Mouse (Mus musculus) forebrain, embryonic 16.5 days (tissue): ENCODE data around the gene Flad1. TPM values are rescaled to one million over a fixed set of nuclear protein-coding genes. Genes with fewer than 3 reads are reported as not detected.
"Not testable (repeated sequence)": the region's sequence is repeated elsewhere in the genome, so short reads cannot be mapped to it uniquely, and the experiment has no call there.

ENCODE experiments used
- ATAC-seq: fragments of 200-750 bp; cut with Nextera tagmentation; 2 replicates; pipeline ENCODE4 v1.8.0; 2017; ENCODE audit warnings: mild to moderate bottlenecking, moderate library complexity
- H3K27ac ChIP-seq: fragments of 300-500 bp; sonication (generic); 2 replicates; pipeline ENCODE4 v1.5.1; 2014; ENCODE audit warnings: low read length, control low read depth
- H3K27me3 ChIP-seq: fragments of 300-500 bp; sonication (generic); replicated peaks from 2 replicates; pipeline ENCODE4 v1.6.1; 2014; ENCODE audit warnings: low read length; ENCODE audit not compliant: control insufficient read depth, insufficient read depth
- H3K36me3 ChIP-seq: fragments of 300-500 bp; sonication (generic); 2 replicates; pipeline ENCODE4 v1.6.1; 2014; ENCODE audit not compliant: control insufficient read depth, insufficient read depth
- H3K4me1 ChIP-seq: fragments of 300-500 bp; sonication (generic); replicated peaks from 2 replicates; pipeline ENCODE4 v1.6.1; 2014; ENCODE audit warnings: low read length; ENCODE audit not compliant: control insufficient read depth, insufficient read depth
- H3K4me2 ChIP-seq: fragments of 300-500 bp; sonication (generic); 2 replicates; pipeline ENCODE4 v1.6.1; 2014; ENCODE audit warnings: mild to moderate bottlenecking, low read length, control low read depth
- H3K4me3 ChIP-seq: fragments of 300-500 bp; sonication (generic); replicated peaks from 2 replicates; pipeline ENCODE4 v1.5.1; 2014; ENCODE audit warnings: mild to moderate bottlenecking, low read length, control low read depth
- H3K9ac ChIP-seq: fragments of 300-500 bp; sonication (generic); replicated peaks from 2 replicates; pipeline ENCODE4 v1.6.1; 2014; ENCODE audit warnings: low read depth, low read length, control low read depth
- H3K9me3 ChIP-seq: fragments of 300-500 bp; sonication (generic); 2 replicates; pipeline ENCODE4 v1.6.1; 2016; ENCODE audit warnings: low read length; ENCODE audit not compliant: control insufficient read depth
- WGBS: fragments of 180-500 bp; shearing (Covaris S2); extraction: QIAGEN DNeasy Blood & Tissue Kit; methylation state at CpG from one replicate; pipeline ENCODE4 v1.1.7; 2014; 5-methylcytosine and 5-hydroxymethylcytosine counted together
- polyA plus RNA-seq: library from polyadenylated mRNA; unstranded; fragments of >200 nt; fragmentation: Nextera tagmentation; extraction: Ambion mirVana; gene quantifications from 2 replicates; pipeline ENCODE4 v1.2.1, GENCODE M21; 2015

Flad1 gene
- polyA plus RNA-seq, 1 experiment from 2014 or later, result 43.6 TPM

GRCm38 (mm10) chr3:89430171-89431159 is 18.8 kb upstream of the Flad1 start, which contains the start of gene Pygo2:
TSS of gene Pygo2 (plus strand) at chr3:89430214.
- H3K9me3 ChIP-seq, result no peaks in the 10 kb centered on the region
- H3K9ac ChIP-seq, result peak within 1 kb of the TSS; percentile 94
- no peaks in the 10 kb centered on the region for H3K27me3 ChIP-seq
- peaks cover 18% of the 10 kb centered on the region for H3K4me1 ChIP-seq
- H3K27ac ChIP-seq, result peak within 1 kb of the TSS; percentile 86
- 2% methylated on average over 68 of the region's 68 CpGs for WGBS
- peak within 1 kb of the TSS; percentile 66 for H3K4me2 ChIP-seq
- 0 out of 2 replicates have a peak, but pooled peaks cover 11% of the 10 kb centered on the region for H3K36me3 ChIP-seq
- peak; percentile 99 for ATAC-seq
- H3K4me3 ChIP-seq, result peak within 1 kb of the TSS; percentile 74

DNA sequence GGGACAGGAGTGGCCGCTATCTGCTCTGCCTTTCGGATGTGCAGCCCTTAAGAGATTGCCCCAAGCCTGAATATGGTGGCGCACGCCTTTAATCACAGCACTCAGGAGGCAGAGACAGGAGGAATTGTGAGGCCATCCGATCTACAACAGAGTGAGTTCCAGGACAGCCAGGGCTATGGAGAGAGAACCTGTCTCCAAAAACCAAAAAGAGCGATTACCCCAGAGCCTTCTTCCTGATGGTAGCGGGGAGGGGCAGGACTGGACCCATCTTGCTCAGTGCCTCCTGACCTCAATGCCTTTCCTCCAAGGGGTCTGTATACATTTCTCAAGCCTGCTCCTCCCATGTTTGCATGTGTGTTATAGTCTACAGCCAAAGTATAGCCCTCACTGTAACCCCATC is 17.4 kb upstream of the Flad1 start:
- not testable (repeated sequence) for ATAC-seq, H3K9ac ChIP-seq, H3K36me3 ChIP-seq, H3K4me3 ChIP-seq, H3K9me3 ChIP-seq, H3K27me3 ChIP-seq, H3K27ac ChIP-seq, H3K4me2 ChIP-seq
- WGBS, result 95% methylated on average over 6 of the region's 7 CpGs
- peaks cover 15% of the 10 kb centered on the region for H3K4me1 ChIP-seq

GRCm38 (mm10) chr3:89425876-89426275 is 14.2 kb upstream of the Flad1 start:
- no peak overlapping the region for H3K4me3 ChIP-seq
- H3K4me1 ChIP-seq, result peaks cover 13% of the 10 kb centered on the region
- no peak overlapping the region for H3K4me2 ChIP-seq
- H3K9me3 ChIP-seq, result no peaks in the 10 kb centered on the region
- WGBS, result 88% methylated on average over 4 of the region's 4 CpGs
- H3K9ac ChIP-seq, result no peak overlapping the region
- no peak for ATAC-seq
- H3K27ac ChIP-seq, result no peak overlapping the region
- no peaks in the 10 kb centered on the region for H3K36me3 ChIP-seq
- H3K27me3 ChIP-seq, result no peaks in the 10 kb centered on the region

DNA sequence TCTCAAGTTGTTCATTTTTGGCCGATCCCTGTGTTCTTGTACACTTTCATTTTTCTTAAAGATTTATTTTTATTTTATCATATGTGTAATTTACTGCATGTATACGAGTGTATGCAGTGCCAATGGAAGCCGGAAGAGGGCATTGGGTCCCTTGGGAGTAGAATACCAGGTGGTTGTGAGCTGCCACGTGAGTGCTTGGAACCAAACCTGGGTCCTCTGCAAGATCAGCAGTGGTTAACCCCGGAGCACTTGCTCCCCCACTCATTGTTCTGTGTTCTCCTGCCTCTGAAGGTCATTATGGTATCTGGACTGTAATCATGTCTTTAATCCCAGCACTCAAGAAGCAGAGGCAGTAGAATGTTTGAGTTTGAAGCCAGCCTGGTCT is 13.5 kb upstream of the Flad1 start:
- no peak overlapping the region for H3K4me3 ChIP-seq
- WGBS, result 86% methylated on average over 5 of the region's 5 CpGs
- no peaks in the 10 kb centered on the region for H3K36me3 ChIP-seq
- no peak overlapping the region for H3K9ac ChIP-seq
- ATAC-seq, result no peak
- H3K4me2 ChIP-seq, result no peak overlapping the region
- H3K27me3 ChIP-seq, result no peaks in the 10 kb centered on the region
- H3K27ac ChIP-seq, result no peak overlapping the region
- peaks cover 12% of the 10 kb centered on the region for H3K4me1 ChIP-seq
- no peaks in the 10 kb centered on the region for H3K9me3 ChIP-seq

- no peak for ATAC-seq
- Histone ChIP-seq H3K9ac (no peak overlapping the region), H3K27ac (no peak overlapping the region), H3K27me3 (no peaks in the 10 kb centered on the region), H3K9me3 (no peaks in the 10 kb centered on the region), H3K4me1 (peaks cover 14% of the 10 kb centered on the region), H3K36me3 (no peaks in the 10 kb centered on the region), H3K4me3 (no peak overlapping the region), H3K4me2 (no peak overlapping the region)
- 93% methylated on average over 5 of the region's 5 CpGs for WGBS
Observed at GRCm38 (mm10) chr3:89424416-89425140, 12.9 kb upstream of the Flad1 start.

GRCm38 (mm10) chr3:89422556-89423205 is 11.0 kb upstream of the Flad1 start:
- H3K27ac ChIP-seq, result no peak overlapping the region
- H3K36me3 ChIP-seq, result no peaks in the 10 kb centered on the region
- 75% methylated on average over 6 of the region's 6 CpGs for WGBS
- H3K27me3 ChIP-seq, result no peaks in the 10 kb centered on the region
- no peak overlapping the region for H3K4me2 ChIP-seq
- H3K9ac ChIP-seq, result no peak overlapping the region
- no peak for ATAC-seq
- no peaks in the 10 kb centered on the region for H3K9me3 ChIP-seq
- no peak overlapping the region for H3K4me3 ChIP-seq
- H3K4me1 ChIP-seq, result peaks cover 20% of the 10 kb centered on the region

GRCm38 (mm10) chr3:89421810-89422473 is 10.3 kb upstream of the Flad1 start:
- peaks cover 27% of the 10 kb centered on the region for H3K4me1 ChIP-seq
- no peaks in the 10 kb centered on the region for H3K9me3 ChIP-seq
- H3K27me3 ChIP-seq, result no peaks in the 10 kb centered on the region
- peak overlapping the region; percentile 27 for H3K4me3 ChIP-seq
- peak overlapping the region; percentile 47 for H3K4me2 ChIP-seq
- no peak for ATAC-seq
- 9% methylated on average over 22 of the region's 22 CpGs for WGBS
- no peak overlapping the region for H3K27ac ChIP-seq
- H3K36me3 ChIP-seq, result no peaks in the 10 kb centered on the region
- peak overlapping the region; percentile 35 for H3K9ac ChIP-seq

DNA sequence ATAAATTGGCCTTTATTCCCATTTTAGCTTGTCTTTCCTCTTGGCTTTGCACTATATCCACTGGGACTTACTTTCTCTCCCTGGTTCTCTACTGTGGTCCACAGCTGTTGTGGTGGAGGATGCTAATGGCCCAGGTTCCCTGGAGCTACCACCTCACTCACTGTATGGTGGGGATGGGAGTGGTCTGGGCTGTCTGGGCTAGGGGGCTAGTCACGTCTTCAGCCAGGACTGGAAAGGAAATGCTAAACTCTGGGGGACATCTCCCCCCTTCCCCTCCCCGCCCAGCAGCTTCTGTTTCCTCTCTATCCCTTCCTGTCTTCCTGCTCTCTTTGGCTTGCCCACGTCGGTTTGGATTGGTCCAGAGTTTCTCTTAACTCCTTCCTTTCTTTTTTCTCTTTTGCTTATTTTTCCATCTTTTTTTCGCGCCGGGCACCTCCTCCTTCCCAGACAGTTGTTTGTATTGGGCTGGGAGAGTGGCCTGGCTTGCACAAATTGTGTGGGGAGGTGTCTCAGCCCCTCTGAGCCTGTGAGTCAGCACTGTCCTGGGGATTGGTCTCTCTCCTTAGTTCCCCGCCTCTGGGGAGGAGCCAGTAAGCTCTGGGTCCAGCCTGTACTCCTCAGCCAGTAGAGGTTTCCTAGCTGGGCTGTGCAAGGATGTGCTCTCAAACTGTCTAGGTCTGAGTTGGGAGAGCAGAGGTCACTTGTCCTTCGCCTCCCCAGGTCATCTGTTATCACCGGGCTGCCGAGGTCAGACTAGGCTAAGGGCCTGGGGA is 9.5 kb upstream of the Flad1 start:
- Histone ChIP-seq H3K4me2 (peak overlapping the region; percentile 47), H3K4me3 (peak overlapping the region; percentile 27), H3K36me3 (no peaks in the 10 kb centered on the region), H3K27me3 (no peaks in the 10 kb centered on the region), H3K9me3 (no peaks in the 10 kb centered on the region), H3K27ac (no peak overlapping the region), H3K4me1 (peaks cover 34% of the 10 kb centered on the region), H3K9ac (peak overlapping the region; percentile 35)
- ATAC-seq, result no peak
- WGBS, result 8% methylated on average over 11 of the region's 11 CpGs
